Mouse (Mus musculus) lung, adult 18-20 months (tissue): ENCODE results near the gene Mast1.
A peak's percentile ranks its signal among the peaks of the same experiment; 100 is the strongest.

Source experiments
- DNase-seq, 2 experiments: peaks; one replicate each; pipeline ENCODE4 v3.0.0; 2022; ENCODE audit warnings: mixed read lengths in 2 of 2

Mast1 gene

GRCm38 (mm10) chr8:84937620-84938485 is 694 bp upstream of the Mast1 start:
- no peak for DNase-seq

GRCm38 (mm10) chr8:84936041-84936961 is 858 bp downstream of the Mast1 start:
- DNase-seq: no peak

- no peak for DNase-seq
These were observed 1.7 kb downstream of the Mast1 start for GRCm38 (mm10) chr8:84935489-84935888.

- DNase-seq: no peak
These were observed 2.3 kb downstream of the Mast1 start for GRCm38 (mm10) chr8:84934860-84935259.

- DNase-seq: no peak
These were observed 3.2 kb downstream of the Mast1 start for GRCm38 (mm10) chr8:84933767-84934559.

GRCm38 (mm10) chr8:84930582-84930981 is 6.6 kb downstream of the Mast1 start:
- no peak for DNase-seq

GRCm38 (mm10) chr8:84928456-84929306 is 8.5 kb downstream of the Mast1 start:
- peak; percentile 57 to 63 for DNase-seq

- no peak for DNase-seq
These were observed 9.6 kb downstream of the Mast1 start for GRCm38 (mm10) chr8:84927513-84927912.

- DNase-seq: no peak
These were observed 11.6 kb downstream of the Mast1 start for GRCm38 (mm10) chr8:84925557-84925956.

- DNase-seq: peak; percentile 86 to 89
These were observed 15.6 kb downstream of the Mast1 start for GRCm38 (mm10) chr8:84921596-84921995.

- DNase-seq: no peak
These were observed 18.5 kb downstream of the Mast1 start for GRCm38 (mm10) chr8:84918646-84919045.

GRCm38 (mm10) chr8:84917781-84918180 is 19.4 kb downstream of the Mast1 start:
- DNase-seq: no peak

GRCm38 (mm10) chr8:84915269-84915668 is 21.9 kb downstream of the Mast1 start:
- DNase-seq: peak; percentile 54 to 67

GRCm38 (mm10) chr8:84913960-84914359 is 23.2 kb downstream of the Mast1 start:
- peak in 1 of 2 experiments; percentile 44 for DNase-seq

GRCm38 (mm10) chr8:84913502-84913900 is 23.7 kb downstream of the Mast1 start:
- no peak for DNase-seq

GRCm38 (mm10) chr8:84912895-84913501 is 24.2 kb downstream of the Mast1 start:
- peak; percentile 87 to 89 for DNase-seq

GRCm38 (mm10) chr8:84912391-84912790 is 24.8 kb downstream of the Mast1 start:
- no peak for DNase-seq

- no peak for DNase-seq
These were observed 25.3 kb downstream of the Mast1 start for GRCm38 (mm10) chr8:84911854-84912253.

- no peak for DNase-seq
These were observed 26.6 kb downstream of the Mast1 start for GRCm38 (mm10) chr8:84910551-84910950.

GRCm38 (mm10) chr8:84909949-84910348 is 27.2 kb downstream of the Mast1 start:
- no peak for DNase-seq

GRCm38 (mm10) chr8:84909162-84909767 is 27.9 kb downstream of the Mast1 start:
- DNase-seq: no peak
